Mouse (Mus musculus) hindbrain, embryonic 15.5 days (tissue): ENCODE measurements around the gene Inpp4b. TPM values are rescaled to one million over a fixed set of nuclear protein-coding genes. Genes with fewer than 3 reads are reported as not detected.

ENCODE experiments used
- ATAC-seq: fragments of 200-750 bp; cut with Nextera tagmentation; 2 replicates; pipeline ENCODE4 v1.8.0; 2017; ENCODE audit warnings: low read depth, moderate number of reproducible peaks, moderate TSS enrichment; ENCODE audit not compliant: low FRiP score
- H3K27ac ChIP-seq: fragments of 300-500 bp; sonication (generic); replicated peaks from 2 replicates; pipeline ENCODE4 v1.5.1; 2015; ENCODE audit warnings: mild to moderate bottlenecking, inconsistent platforms
- H3K27me3 ChIP-seq: fragments of 300-500 bp; sonication (generic); 2 replicates; pipeline ENCODE4 v1.6.1; 2015; ENCODE audit warnings: control low read depth, inconsistent platforms
- H3K36me3 ChIP-seq: fragments of 300-500 bp; sonication (generic); 2 replicates; pipeline ENCODE4 v1.6.1; 2015; ENCODE audit warnings: control low read depth, inconsistent platforms
- H3K4me1 ChIP-seq: fragments of 300-500 bp; sonication (generic); replicated peaks from 2 replicates; pipeline ENCODE4 v1.6.1; 2015; ENCODE audit warnings: control low read depth, inconsistent platforms
- H3K4me2 ChIP-seq: fragments of 300-500 bp; sonication (generic); 2 replicates; pipeline ENCODE4 v1.6.1; 2015; ENCODE audit warnings: moderate library complexity, mild to moderate bottlenecking, inconsistent platforms
- H3K4me3 ChIP-seq: fragments of 300-500 bp; sonication (generic); 2 replicates; pipeline ENCODE4 v1.5.1; 2015; ENCODE audit warnings: mild to moderate bottlenecking, inconsistent platforms
- H3K9ac ChIP-seq: fragments of 300-500 bp; sonication (generic); 2 replicates; pipeline ENCODE4 v1.6.1; 2015; ENCODE audit warnings: inconsistent platforms
- H3K9me3 ChIP-seq: fragments of 300-500 bp; sonication (generic); 2 replicates; pipeline ENCODE4 v1.6.1; 2016; ENCODE audit warnings: control low read depth, inconsistent platforms
- WGBS: fragments of 180-500 bp; shearing (Covaris S2); methylation state at CpG from one replicate; pipeline ENCODE4 v1.1.7; 2015; 5-methylcytosine and 5-hydroxymethylcytosine counted together
- polyA plus RNA-seq: library from polyadenylated mRNA; unstranded; fragments of >200 nt; fragmentation: Nextera tagmentation; extraction: Ambion mirVana; gene quantifications from 2 replicates; pipeline ENCODE4 v1.2.1, GENCODE M21; 2015

The Inpp4b gene
- 8.7 and 9.0 TPM in 2 replicates for polyA plus RNA-seq

DNA sequence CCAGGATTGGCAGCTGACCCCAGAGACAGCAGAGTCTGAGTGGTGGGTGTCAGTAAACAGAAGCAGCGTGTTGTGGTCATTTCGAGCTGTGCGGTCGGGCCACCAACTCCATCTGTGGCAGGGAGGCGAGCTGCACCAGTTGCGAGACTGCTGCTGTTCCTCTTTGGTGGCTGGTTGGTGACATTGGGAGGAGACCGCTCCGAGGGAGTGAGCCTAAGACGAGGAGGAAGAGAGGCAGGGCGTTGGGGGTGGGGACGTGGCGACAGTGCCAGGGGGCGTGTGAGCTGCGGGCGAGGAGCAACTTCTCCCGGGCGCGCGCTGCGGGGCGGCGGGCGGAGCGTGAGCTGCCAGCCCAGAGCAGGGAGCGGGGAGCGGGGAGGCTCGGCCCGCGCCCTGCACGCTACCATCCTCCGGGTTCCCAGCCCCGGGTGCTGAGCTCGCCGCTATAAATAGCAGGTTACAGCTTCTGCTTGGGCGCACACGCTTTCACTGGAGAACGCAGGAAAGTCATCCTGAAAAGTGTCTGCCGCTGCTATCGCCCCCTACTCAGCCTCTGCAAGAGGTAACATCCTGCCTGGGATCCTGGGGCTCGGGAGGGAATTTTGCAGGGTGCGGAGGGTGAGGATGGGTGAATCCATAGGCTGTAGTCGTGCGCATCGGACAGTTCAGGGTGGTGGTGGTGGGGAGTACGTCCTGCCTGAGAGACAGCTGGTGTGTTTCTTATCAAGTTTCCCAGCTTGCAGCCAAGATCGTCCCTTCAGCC is at the start of gene Inpp4b:
Inpp4b (plus strand) TSS at position 321 of the 763 bp plus-strand sequence.
- Histone ChIP-seq H3K9me3 (no peaks in the 10 kb centered on the region), H3K4me1 (peaks cover 16% of the 10 kb centered on the region), H3K36me3 (no peaks in the 10 kb centered on the region), H3K27me3 (no peaks in the 10 kb centered on the region), H3K27ac (peak within 1 kb of the TSS; percentile 77), H3K4me2 (peak within 1 kb of the TSS; percentile 99), H3K9ac (peak within 1 kb of the TSS; percentile 62), H3K4me3 (peak within 1 kb of the TSS; percentile 82)
- ATAC-seq, result peak; percentile 87
- WGBS, result under 1% methylated on average over 43 of the region's 46 CpGs

GRCm38 (mm10) chr8:81335250-81335649 is 7.1 kb upstream of the Inpp4b start:
- Histone ChIP-seq H3K4me1 (no peaks in the 10 kb centered on the region), H3K36me3 (no peaks in the 10 kb centered on the region), H3K4me3 (no peak overlapping the region), H3K9ac (no peak overlapping the region), H3K9me3 (no peaks in the 10 kb centered on the region), H3K27ac (no peak overlapping the region), H3K27me3 (no peaks in the 10 kb centered on the region), H3K4me2 (no peak overlapping the region)
- ATAC-seq, result no peak
- 79% methylated on average over 2 of the region's 2 CpGs for WGBS

DNA sequence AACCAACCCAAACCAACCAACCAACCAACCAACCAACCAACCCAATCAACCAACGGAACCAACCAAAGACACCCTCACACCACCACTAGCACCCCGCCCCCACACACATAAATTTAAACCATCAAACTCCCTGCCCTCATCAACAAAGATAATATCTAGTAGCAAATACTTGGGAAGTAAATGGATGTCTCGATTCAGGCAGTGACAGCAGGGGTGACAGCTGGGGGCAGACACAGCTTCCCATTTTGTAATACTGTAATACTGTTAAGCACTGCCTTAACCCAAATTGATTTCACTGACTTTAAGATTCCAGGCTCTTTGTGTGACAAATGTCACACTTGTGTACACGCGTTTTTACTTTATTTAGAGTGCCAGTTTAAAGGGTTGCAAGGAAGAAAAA is 1.2 kb upstream of the Inpp4b start:
- Histone ChIP-seq H3K27ac (no peak overlapping the region), H3K4me2 (peak overlapping the region; percentile 99), H3K9me3 (no peaks in the 10 kb centered on the region), H3K4me1 (peaks cover 16% of the 10 kb centered on the region), H3K27me3 (no peaks in the 10 kb centered on the region), H3K4me3 (peak overlapping the region; percentile 82), H3K36me3 (no peaks in the 10 kb centered on the region), H3K9ac (no peak overlapping the region)
- ATAC-seq, result 0 out of 2 replicates have a peak, but pooled peaks have one; percentile 7
- 52% methylated on average over 5 of the region's 5 CpGs for WGBS

GRCm38 (mm10) chr8:81341591-81342235 is 643 bp upstream of the Inpp4b start:
- Histone ChIP-seq H3K4me1 (peaks cover 16% of the 10 kb centered on the region), H3K27ac (peak overlapping the region; percentile 77), H3K27me3 (no peaks in the 10 kb centered on the region), H3K4me3 (peak overlapping the region; percentile 82), H3K4me2 (peak overlapping the region; percentile 99), H3K9me3 (no peaks in the 10 kb centered on the region), H3K36me3 (no peaks in the 10 kb centered on the region), H3K9ac (peak overlapping the region; percentile 62)
- ATAC-seq, result peak; percentile 86
- WGBS, result under 1% methylated on average over 17 of the region's 23 CpGs

DNA sequence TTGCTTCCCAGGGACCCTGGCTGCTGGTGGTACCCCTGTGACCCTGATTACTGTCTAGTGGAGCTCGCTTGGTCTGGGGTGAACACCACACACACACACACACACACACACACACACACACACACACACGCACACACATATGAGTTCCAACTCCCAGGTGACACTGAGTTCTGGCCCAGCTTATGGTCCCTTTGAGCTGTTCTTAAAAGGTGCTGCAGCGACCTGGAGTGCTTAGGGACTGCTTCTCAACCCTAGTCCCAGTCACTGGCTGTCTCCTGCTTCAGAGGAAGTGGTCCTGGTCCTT is 595 bp downstream of the Inpp4b start:
- ATAC-seq, result peak; percentile 1; the same call in 1 of the 2 replicates
- Histone ChIP-seq H3K9me3 (no peaks in the 10 kb centered on the region), H3K27ac (peak overlapping the region; percentile 77), H3K27me3 (no peaks in the 10 kb centered on the region), H3K4me1 (peaks cover 16% of the 10 kb centered on the region), H3K36me3 (no peaks in the 10 kb centered on the region), H3K9ac (peak overlapping the region; percentile 62), H3K4me2 (peak overlapping the region; percentile 99), H3K4me3 (peak overlapping the region; percentile 82)
- WGBS, result 23% methylated on average over 3 of the region's 3 CpGs

GRCm38 (mm10) chr8:81345170-81345697 is 2.9 kb downstream of the Inpp4b start:
- ATAC-seq, result no peak
- H3K9me3 ChIP-seq, result no peaks in the 10 kb centered on the region
- no peaks in the 10 kb centered on the region for H3K27me3 ChIP-seq
- H3K9ac ChIP-seq, result no peak overlapping the region
- H3K4me3 ChIP-seq, result no peak overlapping the region
- WGBS, result 87% methylated on average over 2 of the region's 2 CpGs
- peaks cover 16% of the 10 kb centered on the region for H3K4me1 ChIP-seq
- no peak overlapping the region for H3K27ac ChIP-seq
- H3K4me2 ChIP-seq, result peak overlapping the region; percentile 99
- H3K36me3 ChIP-seq, result no peaks in the 10 kb centered on the region

- 95% methylated on average over 1 of the region's 1 CpGs for WGBS
- Histone ChIP-seq H3K4me1 (no peaks in the 10 kb centered on the region), H3K9ac (no peak overlapping the region), H3K9me3 (no peaks in the 10 kb centered on the region), H3K4me3 (no peak overlapping the region), H3K4me2 (no peak overlapping the region), H3K27me3 (no peaks in the 10 kb centered on the region), H3K27ac (no peak overlapping the region), H3K36me3 (no peaks in the 10 kb centered on the region)
- no peak for ATAC-seq
These were observed 7.1 kb downstream of the Inpp4b start for GRCm38 (mm10) chr8:81349452-81349851.

- Histone ChIP-seq H3K4me1 (no peaks in the 10 kb centered on the region), H3K9ac (no peak overlapping the region), H3K27me3 (no peaks in the 10 kb centered on the region), H3K4me2 (no peak overlapping the region), H3K9me3 (no peaks in the 10 kb centered on the region), H3K4me3 (no peak overlapping the region), H3K27ac (no peak overlapping the region), H3K36me3 (no peaks in the 10 kb centered on the region)
- no peak for ATAC-seq
- WGBS, result 89% methylated on average over 5 of the region's 5 CpGs
These were observed 11.1 kb downstream of the Inpp4b start for GRCm38 (mm10) chr8:81353460-81353859.

DNA sequence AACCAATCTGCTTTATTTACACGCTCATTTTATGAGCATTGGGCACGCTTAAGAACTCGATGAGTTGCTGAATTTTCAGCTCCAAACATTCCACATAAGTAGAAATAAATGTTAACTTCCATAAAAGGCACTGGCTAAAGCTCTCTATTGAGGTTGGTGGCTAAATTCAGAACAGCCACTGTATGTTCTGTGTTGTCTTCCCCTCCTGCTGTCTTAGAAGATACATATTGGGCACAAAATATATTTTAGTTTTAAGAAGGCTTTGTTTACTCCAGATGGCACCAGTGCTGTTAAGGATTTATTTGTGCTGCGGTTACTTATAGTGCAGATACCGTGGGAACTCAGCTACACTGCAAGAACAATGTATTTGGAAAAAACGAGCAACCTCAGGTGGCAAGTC is 15.8 kb downstream of the Inpp4b start:
- H3K4me3 ChIP-seq, result no peak overlapping the region
- H3K27me3 ChIP-seq, result no peaks in the 10 kb centered on the region
- H3K4me2 ChIP-seq, result no peak overlapping the region
- H3K36me3 ChIP-seq, result no peaks in the 10 kb centered on the region
- H3K4me1 ChIP-seq, result no peaks in the 10 kb centered on the region
- H3K9ac ChIP-seq, result no peak overlapping the region
- no peak for ATAC-seq
- WGBS, result 83% methylated on average over 6 of the region's 6 CpGs
- H3K9me3 ChIP-seq, result no peaks in the 10 kb centered on the region
- H3K27ac ChIP-seq, result no peak overlapping the region

- Histone ChIP-seq H3K36me3 (no peaks in the 10 kb centered on the region), H3K27me3 (no peaks in the 10 kb centered on the region), H3K4me3 (no peak overlapping the region), H3K4me1 (no peaks in the 10 kb centered on the region), H3K9me3 (no peaks in the 10 kb centered on the region), H3K27ac (no peak overlapping the region), H3K9ac (no peak overlapping the region), H3K4me2 (no peak overlapping the region)
- WGBS, result 60% methylated on average over 2 of the region's 2 CpGs
- no peak for ATAC-seq
These were observed 18.2 kb downstream of the Inpp4b start for GRCm38 (mm10) chr8:81360518-81360917.

DNA sequence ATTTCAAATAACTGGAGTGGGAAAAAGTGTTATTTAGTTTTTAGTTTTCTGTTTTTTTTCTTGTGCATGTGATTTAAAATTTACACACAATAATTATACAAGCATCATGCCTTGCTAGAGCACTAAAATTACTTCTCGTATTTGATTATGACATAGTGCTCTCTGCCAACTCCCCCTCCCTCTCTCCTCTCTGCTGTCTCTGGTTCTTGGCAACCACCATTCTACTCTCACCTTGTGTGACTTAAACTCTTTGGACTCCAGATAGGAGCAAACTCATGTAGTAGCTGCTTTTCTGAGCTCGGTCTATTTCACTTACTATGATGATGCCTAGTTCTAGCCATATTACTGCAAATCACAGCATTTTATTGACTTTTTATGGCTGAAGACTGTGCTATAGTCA is 18.8 kb downstream of the Inpp4b start:
- no peak overlapping the region for H3K27ac ChIP-seq
- no peaks in the 10 kb centered on the region for H3K4me1 ChIP-seq
- no peak overlapping the region for H3K4me2 ChIP-seq
- H3K4me3 ChIP-seq, result no peak overlapping the region
- ATAC-seq, result no peak
- 85% methylated on average over 2 of the region's 2 CpGs for whole genome bisulfite sequencing
- no peak overlapping the region for H3K9ac ChIP-seq
- no peaks in the 10 kb centered on the region for H3K36me3 ChIP-seq
- no peaks in the 10 kb centered on the region for H3K27me3 ChIP-seq
- no peaks in the 10 kb centered on the region for H3K9me3 ChIP-seq

DNA sequence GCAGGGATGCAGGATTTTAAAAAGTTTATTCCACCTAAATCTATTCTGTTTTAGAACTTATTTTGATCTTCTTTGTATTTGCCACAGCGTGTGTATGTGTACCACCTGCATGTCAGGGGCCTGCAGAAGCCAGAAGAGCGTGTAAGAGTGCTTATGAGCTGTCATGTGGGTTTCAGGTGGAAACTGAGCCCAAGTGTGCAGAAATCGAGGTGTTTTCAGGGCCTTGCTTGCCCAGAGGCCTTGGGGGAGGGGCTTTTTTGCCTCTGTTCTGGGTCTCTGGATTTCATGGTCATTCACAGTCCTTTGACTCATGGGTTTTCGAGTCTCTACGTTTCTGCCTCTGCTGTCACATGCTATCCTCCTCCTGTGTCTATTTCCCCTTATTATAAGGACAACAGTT is 28.3 kb downstream of the Inpp4b start:
- H3K9me3 ChIP-seq, result no peaks in the 10 kb centered on the region
- H3K9ac ChIP-seq, result no peak overlapping the region
- no peak for ATAC-seq
- no peak overlapping the region for H3K4me2 ChIP-seq
- H3K27me3 ChIP-seq, result no peaks in the 10 kb centered on the region
- H3K4me1 ChIP-seq, result no peaks in the 10 kb centered on the region
- H3K27ac ChIP-seq, result no peak overlapping the region
- H3K4me3 ChIP-seq, result no peak overlapping the region
- 54% methylated on average over 5 of the region's 5 CpGs for WGBS
- no peaks in the 10 kb centered on the region for H3K36me3 ChIP-seq
